Mouse (Mus musculus) heart, adult 2 months (tissue): ENCODE results near the gene Syngr1. TPM values are rescaled to one million over a fixed set of nuclear protein-coding genes. Genes with fewer than 3 reads are reported as not detected.
A peak's percentile ranks its signal among the peaks of the same experiment; 100 is the strongest.

Experiments
- DNase-seq, 2 experiments: peaks; one replicate each; pipeline ENCODE4 v3.0.0; 2021
- H3K27ac ChIP-seq: fragments of 200-600 bp; 2 replicates; pipeline ENCODE4 v1.8.1; 2022
- H3K27me3 ChIP-seq: fragments of 200-500 bp; 2 replicates; pipeline ENCODE4 v1.6.1; 2012; ENCODE audit warnings: mild to moderate bottlenecking, low read length, inconsistent platforms, mixed read lengths; ENCODE audit not compliant: control insufficient read depth, insufficient read depth
- H3K36me3 ChIP-seq: fragments of 200-500 bp; 2 replicates; pipeline ENCODE4 v1.6.1; 2012; ENCODE audit warnings: low read length, inconsistent platforms; ENCODE audit not compliant: control insufficient read depth, insufficient read depth
- H3K4me1 ChIP-seq: fragments of 200-500 bp; 2 replicates; pipeline ENCODE4 v1.6.1; 2011; ENCODE audit warnings: low read length; ENCODE audit not compliant: control insufficient read depth, insufficient read depth
- H3K4me3 ChIP-seq: fragments of 200-600 bp; 2 replicates; pipeline ENCODE4 v1.8.1; 2022
- H3K79me2 ChIP-seq: fragments of 200-500 bp; replicated peaks from 2 replicates; pipeline ENCODE4 v1.6.1; 2012; ENCODE audit warnings: mild to moderate bottlenecking, inconsistent platforms, low read length, moderate library complexity, mixed read lengths; ENCODE audit not compliant: control insufficient read depth, insufficient read depth
- H3K9ac ChIP-seq: fragments of 200-500 bp; 2 replicates; pipeline ENCODE4 v1.6.1; 2012; ENCODE audit warnings: low read depth, mild to moderate bottlenecking, control low read depth, inconsistent platforms, low read length, mixed read lengths
- CTCF ChIP-seq: fragments of 200-600 bp; IDR thresholded peaks from 2 replicates; pipeline ENCODE4 v1.8.1; 2022; ENCODE audit warnings: antibody characterized with exemption, mild to moderate bottlenecking, moderate library complexity
- EP300 ChIP-seq: fragments of 200-500 bp; IDR thresholded peaks from 2 replicates; pipeline ENCODE4 v1.6.1; 2011; ENCODE audit warnings: low read depth, low read length, control low read depth; ENCODE audit not compliant: insufficient read depth
- POLR2A ChIP-seq: fragments of 200-500 bp; IDR thresholded peaks from 2 replicates; pipeline ENCODE4 v1.6.1; 2011; ENCODE audit warnings: mild to moderate bottlenecking, low read depth, low read length, control low read depth; ENCODE audit not compliant: insufficient read depth
- WGBS: fragments of 180-500 bp; shearing (Covaris S2); methylation state at CpG from one replicate; pipeline ENCODE4 v1.1.7; 2018; 5-methylcytosine and 5-hydroxymethylcytosine counted together
- intact Hi-C: fragments of 180-260 bp; cut with DNase I; formaldehyde crosslinking; loops from one replicate; pipeline ENCODE4 v1.15.1; 2025
- polyA plus RNA-seq: library from polyadenylated mRNA; depleted of rRNA; stranded (reverse); fragments of >200 nt; gene quantifications from 2 replicates; pipeline ENCODE4 v1.2.3, GENCODE M21; 2012
- total RNA-seq, 2 experiments: library from RNA; stranded (reverse); gene quantifications; 2 replicates each; pipeline ENCODE4 v1.2.3; 2021

The Syngr1 gene
- total and polyA plus RNA-seq, 3 experiments: 69.6 to 247 (median 95.0) TPM

DNA sequence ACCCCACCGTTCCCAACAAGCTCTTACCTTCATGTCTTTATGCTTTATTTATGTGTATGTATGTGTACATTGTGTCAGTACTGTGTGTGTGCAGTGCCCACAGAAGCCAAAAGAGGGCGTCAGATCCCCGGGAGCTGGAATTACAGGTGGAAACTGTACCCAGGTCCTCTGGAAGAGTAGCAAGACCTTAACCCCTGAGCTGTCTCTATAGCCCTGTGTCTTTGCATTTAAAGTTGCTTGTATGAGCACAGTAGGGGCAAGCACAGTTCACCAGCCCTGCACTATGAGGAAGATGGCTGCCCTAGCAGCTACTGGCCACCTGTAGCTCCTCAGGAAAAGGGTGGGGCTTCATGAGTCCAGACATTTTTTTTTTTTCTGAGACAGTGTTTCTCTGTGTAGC is 16.4 kb downstream of the Syngr1 start:
- 81% methylated on average over 3 of the region's 3 CpGs for WGBS
- Histone ChIP-seq H3K27me3 (no peaks in the 10 kb centered on the region), H3K4me1 (no peaks in the 10 kb centered on the region), H3K27ac (no peak overlapping the region), H3K4me3 (no peak overlapping the region), H3K79me2 (no peaks in the 10 kb centered on the region), H3K36me3 (no peaks in the 10 kb centered on the region), H3K9ac (no peak overlapping the region)
- TF ChIP-seq CTCF (no peak), EP300 (no peak), POLR2A (no peak)
- intact Hi-C loops: no loop called here
- no peak for DNase-seq

DNA sequence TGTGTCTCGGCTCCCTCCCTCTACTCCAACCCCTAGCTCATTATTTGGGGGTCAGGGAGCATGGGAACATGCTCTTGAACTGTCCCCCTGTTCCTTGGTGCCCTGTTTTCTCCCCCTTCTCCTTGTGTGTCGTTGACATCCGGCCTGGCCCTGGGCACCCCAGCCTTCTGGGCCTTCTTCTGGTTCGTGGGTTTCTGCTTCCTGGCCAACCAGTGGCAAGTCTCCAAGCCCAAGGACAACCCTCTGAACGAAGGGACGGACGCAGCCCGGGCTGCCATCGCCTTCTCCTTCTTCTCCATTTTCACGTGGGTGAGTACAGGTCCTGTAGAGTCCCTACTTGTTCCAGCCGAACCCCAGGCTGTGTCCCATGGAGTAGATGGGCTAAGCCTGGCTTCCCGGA is 20.3 kb downstream of the Syngr1 start:
- Histone ChIP-seq H3K27ac (no peak overlapping the region), H3K36me3 (no peaks in the 10 kb centered on the region), H3K27me3 (no peaks in the 10 kb centered on the region), H3K4me1 (no peaks in the 10 kb centered on the region), H3K4me3 (no peak overlapping the region), H3K9ac (no peak overlapping the region), H3K79me2 (no peaks in the 10 kb centered on the region)
- intact Hi-C loops: no loop called here
- TF ChIP-seq CTCF (no peak), EP300 (no peak), POLR2A (no peak)
- DNase-seq: no peak
- WGBS: 66% methylated on average over 12 of the region's 12 CpGs

DNA sequence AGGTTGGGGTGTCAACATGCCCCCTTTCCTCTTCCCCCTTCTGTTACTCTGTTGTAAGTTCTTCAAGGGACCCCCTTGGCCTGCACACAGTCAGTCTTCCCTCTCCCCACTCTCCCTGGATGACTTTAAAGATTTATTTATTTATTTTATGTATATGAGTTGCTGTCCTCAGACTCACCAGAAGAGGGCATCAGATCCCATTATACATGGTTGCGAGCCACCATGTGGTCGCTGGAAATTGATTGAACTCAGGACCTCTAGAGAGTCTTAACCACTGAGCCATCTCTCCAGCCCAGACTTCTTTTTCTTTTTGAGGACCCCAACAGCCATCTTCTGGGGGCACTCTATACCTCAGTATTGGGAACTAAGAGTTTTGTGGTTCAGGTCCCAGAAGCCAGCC is 21.4 kb downstream of the Syngr1 start:
- Histone ChIP-seq H3K9ac (no peak overlapping the region), H3K36me3 (no peaks in the 10 kb centered on the region), H3K4me3 (no peak overlapping the region), H3K27ac (no peak overlapping the region), H3K4me1 (no peaks in the 10 kb centered on the region), H3K79me2 (no peaks in the 10 kb centered on the region), H3K27me3 (no peaks in the 10 kb centered on the region)
- TF ChIP-seq POLR2A: no peak
- TF ChIP-seq EP300: no peak
- TF ChIP-seq CTCF: peak; percentile 55
- no peak for DNase-seq
- intact Hi-C loops: no loop called here
- WGBS: 57% methylated on average over 2 of the region's 2 CpGs

DNA sequence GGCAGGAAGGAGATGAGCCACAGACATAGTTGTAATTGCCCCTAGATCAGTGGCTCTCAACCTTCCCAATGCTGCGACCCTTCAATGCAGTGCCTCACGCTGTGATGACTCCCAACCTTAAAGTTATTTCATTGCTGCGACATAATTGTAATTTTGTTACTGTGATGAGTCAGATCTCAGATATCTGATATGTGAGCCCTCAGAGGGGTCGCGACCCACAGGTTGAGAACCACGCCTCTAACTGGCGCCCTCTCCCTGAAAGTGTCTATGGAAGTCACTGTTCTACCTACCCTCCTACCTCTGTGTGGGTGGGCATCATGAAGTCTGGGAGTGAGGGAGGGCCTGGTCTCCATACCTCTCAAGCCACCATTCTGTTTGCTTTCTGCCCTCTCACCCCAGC is 23.3 kb downstream of the Syngr1 start:
- WGBS: 90% methylated on average over 7 of the region's 7 CpGs
- no peak overlapping the region for H3K4me3 ChIP-seq
- no peaks in the 10 kb centered on the region for H3K36me3 ChIP-seq
- intact Hi-C loops: no loop called here
- TF ChIP-seq EP300 (no peak), CTCF (no peak), POLR2A (no peak)
- H3K4me1 ChIP-seq: no peaks in the 10 kb centered on the region
- no peak overlapping the region for H3K9ac ChIP-seq
- no peaks in the 10 kb centered on the region for H3K27me3 ChIP-seq
- no peaks in the 10 kb centered on the region for H3K79me2 ChIP-seq
- DNase-seq: no peak
- no peak overlapping the region for H3K27ac ChIP-seq

DNA sequence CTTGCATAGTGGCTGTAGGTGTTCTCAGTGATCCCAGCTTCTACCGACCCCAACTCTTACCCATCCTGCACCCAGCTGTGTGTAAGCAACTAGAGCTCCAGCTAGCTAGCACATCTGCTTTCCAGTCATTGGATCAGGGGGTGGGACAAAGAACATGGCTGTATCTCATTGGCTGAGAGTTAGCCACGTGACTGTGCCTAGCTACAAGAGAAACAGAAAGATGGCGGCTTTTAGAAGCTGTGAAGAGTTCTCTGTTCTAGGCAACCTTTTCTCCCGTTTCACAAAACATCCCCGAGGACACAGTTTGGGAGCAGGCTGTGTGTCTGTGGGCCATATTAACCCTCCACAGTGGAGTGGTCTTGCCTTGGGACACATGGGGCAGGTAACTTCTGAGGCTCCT is 24.1 kb downstream of the Syngr1 start:
- Histone ChIP-seq H3K79me2 (no peaks in the 10 kb centered on the region), H3K36me3 (no peaks in the 10 kb centered on the region), H3K9ac (no peak overlapping the region), H3K4me3 (no peak overlapping the region), H3K27me3 (no peaks in the 10 kb centered on the region), H3K4me1 (no peaks in the 10 kb centered on the region), H3K27ac (no peak overlapping the region)
- DNase-seq: no peak
- intact Hi-C loops: no loop called here
- 56% methylated on average over 5 of the region's 5 CpGs for WGBS
- no peak for TF ChIP-seq CTCF
- no peak for TF ChIP-seq POLR2A
- no peak for TF ChIP-seq EP300

DNA sequence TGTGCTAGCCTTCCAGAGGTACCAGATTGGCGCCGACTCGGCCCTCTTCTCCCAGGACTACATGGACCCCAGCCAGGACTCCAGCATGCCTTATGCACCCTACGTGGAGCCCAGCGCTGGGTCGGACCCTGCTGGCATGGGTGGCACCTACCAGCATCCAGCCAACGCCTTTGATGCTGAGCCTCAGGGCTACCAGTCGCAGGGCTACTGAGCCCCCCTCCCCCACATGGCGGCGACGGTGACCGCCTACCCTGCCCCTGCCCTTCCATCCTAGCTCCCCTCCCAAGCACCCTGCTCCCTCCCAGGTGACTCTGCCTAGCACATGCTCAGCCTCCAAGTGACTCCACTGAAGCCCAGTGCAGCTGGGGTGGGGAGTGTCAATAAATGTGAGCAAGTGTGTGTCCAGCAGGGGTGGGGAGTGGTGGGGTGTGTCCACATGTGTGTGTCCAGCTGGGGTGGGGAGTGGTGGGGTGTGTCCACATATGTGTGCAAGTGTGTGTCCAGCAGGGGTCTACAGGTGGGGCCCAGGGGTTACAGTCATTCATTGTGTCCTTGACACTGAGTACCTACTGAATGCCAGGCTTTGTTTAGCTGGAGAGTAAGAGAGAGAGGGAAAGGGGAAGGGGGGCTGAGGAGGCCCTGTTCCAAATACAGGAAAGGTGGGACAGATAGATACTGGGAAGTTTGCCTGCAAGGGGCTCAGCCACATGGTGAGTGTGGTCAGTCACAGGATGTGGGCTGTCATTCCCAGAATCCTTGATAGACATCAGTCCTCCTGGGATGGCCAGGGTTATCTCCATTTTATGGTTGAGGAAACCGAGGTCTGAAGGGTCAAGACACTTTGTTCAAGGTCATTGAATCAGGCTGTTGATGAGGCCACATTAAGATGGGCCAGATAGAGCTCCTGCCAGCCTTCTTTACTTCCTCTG is 25.0 kb downstream of the Syngr1 start:
- Histone ChIP-seq H3K4me1 (no peaks in the 10 kb centered on the region), H3K36me3 (no peaks in the 10 kb centered on the region), H3K27me3 (no peaks in the 10 kb centered on the region), H3K4me3 (no peak overlapping the region), H3K27ac (no peak overlapping the region), H3K79me2 (no peaks in the 10 kb centered on the region), H3K9ac (no peak overlapping the region)
- no peak for DNase-seq
- intact Hi-C loops: no loop called here
- TF ChIP-seq POLR2A (no peak), EP300 (no peak), CTCF (no peak)
- 66% methylated on average over 13 of the region's 13 CpGs for WGBS
